Mouse (Mus musculus) midbrain, postnatal 0 days (tissue): ENCODE data around the gene Jpt1. TPM values are rescaled to one million over a fixed set of nuclear protein-coding genes. Genes with fewer than 3 reads are reported as not detected.
"Not testable (repeated sequence)": the region's sequence is repeated elsewhere in the genome, so short reads cannot be mapped to it uniquely, and the experiment has no call there.

Source experiments
- ATAC-seq: fragments of 200-750 bp; cut with Nextera tagmentation; 2 replicates; pipeline ENCODE4 v1.8.0; 2017; ENCODE audit warnings: moderate number of reproducible peaks, mild to moderate bottlenecking, moderate TSS enrichment, moderate library complexity; ENCODE audit not compliant: low FRiP score
- DNase-seq: peaks from one replicate; pipeline ENCODE4 v3.0.0-alpha.2; 2015; ENCODE audit warnings: low spot score
- H3K27ac ChIP-seq: fragments of 300-500 bp; sonication (generic); 2 replicates; pipeline ENCODE4 v1.5.1; 2014; ENCODE audit warnings: low read depth, mild to moderate bottlenecking, low read length, mixed read lengths
- H3K27me3 ChIP-seq: fragments of 300-500 bp; sonication (generic); 2 replicates; pipeline ENCODE4 v1.6.1; 2014; ENCODE audit warnings: low read length, control low read depth, mixed read lengths; ENCODE audit not compliant: insufficient read depth
- H3K36me3 ChIP-seq: fragments of 300-500 bp; sonication (generic); 2 replicates; pipeline ENCODE4 v1.6.1; 2014; ENCODE audit warnings: low read length, control low read depth, mixed read lengths; ENCODE audit not compliant: insufficient read depth
- H3K4me1 ChIP-seq: fragments of 300-500 bp; sonication (generic); 2 replicates; pipeline ENCODE4 v1.6.1; 2014; ENCODE audit warnings: mild to moderate bottlenecking, control low read depth, antibody characterized with exemption, low read length, mixed read lengths; ENCODE audit not compliant: insufficient read depth
- H3K4me2 ChIP-seq: fragments of 300-500 bp; sonication (generic); 2 replicates; pipeline ENCODE4 v1.6.1; 2014; ENCODE audit warnings: low read depth, mild to moderate bottlenecking, low read length, mixed read lengths; ENCODE audit not compliant: poor library complexity, severe bottlenecking
- H3K4me3 ChIP-seq: fragments of 300-500 bp; sonication (generic); 2 replicates; pipeline ENCODE4 v1.5.1; 2014; ENCODE audit warnings: low read depth, mild to moderate bottlenecking, low read length, moderate library complexity
- H3K9ac ChIP-seq: fragments of 300-500 bp; sonication (generic); replicated peaks from 2 replicates; pipeline ENCODE4 v1.6.1; 2014; ENCODE audit warnings: mild to moderate bottlenecking, low read length, moderate library complexity, mixed read lengths; ENCODE audit not compliant: poor library complexity, severe bottlenecking
- H3K9me3 ChIP-seq: fragments of 300-500 bp; sonication (generic); 2 replicates; pipeline ENCODE4 v1.6.1; 2016; ENCODE audit warnings: low read length, control low read depth
- CTCF ChIP-seq: IDR thresholded peaks from 2 replicates; pipeline ENCODE4 v1.5.1; 2016; ENCODE audit warnings: antibody characterized with exemption, mild to moderate bottlenecking
- WGBS: fragments of 180-500 bp; shearing (Covaris S2); extraction: QIAGEN DNeasy Blood & Tissue Kit; methylation state at CpG from one replicate; pipeline ENCODE4 v1.1.7; 2014; 5-methylcytosine and 5-hydroxymethylcytosine counted together
- polyA plus RNA-seq: library from polyadenylated mRNA; unstranded; fragments of >200 nt; fragmentation: Nextera tagmentation; extraction: Ambion mirVana; gene quantifications from 2 replicates; pipeline ENCODE4 v1.2.1, GENCODE M21; 2015
- total RNA-seq: library from RNA; depleted of rRNA; stranded (reverse); fragments of >200 nt; gene quantifications from 2 replicates; pipeline ENCODE4 v1.2.3, GENCODE M21; 2014

Gene Jpt1
- total and polyA plus RNA-seq, 2 experiments from 2014 or later: 744 to 1,259 TPM

DNA sequence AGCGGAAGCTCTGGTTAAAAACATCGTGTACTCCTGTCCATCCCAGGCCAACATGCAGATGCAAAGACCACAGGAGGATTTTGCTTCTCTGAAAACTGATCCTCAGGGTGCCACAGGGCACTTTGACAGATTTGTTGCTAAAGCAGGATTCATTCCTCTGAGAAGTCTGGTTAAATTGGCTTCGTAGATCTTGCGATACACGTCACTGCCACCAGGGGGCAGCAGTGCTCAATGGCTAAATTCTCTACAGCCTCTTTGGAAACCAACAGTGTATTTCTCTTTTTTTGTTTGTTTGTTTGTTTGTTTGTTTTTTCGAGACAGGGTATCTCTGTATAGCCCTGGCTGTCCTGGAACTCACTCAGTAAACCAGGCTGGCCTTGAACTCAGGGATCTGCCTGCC lies 30.5 kb downstream of the Jpt1 start:
- WGBS: 19% methylated on average over 6 of the region's 6 CpGs
- no peak overlapping the region for H3K4me3 ChIP-seq
- no peaks in the 10 kb centered on the region for H3K4me1 ChIP-seq
- DNase-seq (peak; percentile 82), ATAC-seq (no peak)
- H3K27me3 ChIP-seq: no peaks in the 10 kb centered on the region
- no peak overlapping the region for H3K9ac ChIP-seq
- peaks cover 7% of the 10 kb centered on the region for H3K36me3 ChIP-seq
- no peaks in the 10 kb centered on the region for H3K9me3 ChIP-seq
- H3K4me2 ChIP-seq: no peak overlapping the region
- TF ChIP-seq CTCF: peak; percentile 96
- no peak overlapping the region for H3K27ac ChIP-seq

DNA sequence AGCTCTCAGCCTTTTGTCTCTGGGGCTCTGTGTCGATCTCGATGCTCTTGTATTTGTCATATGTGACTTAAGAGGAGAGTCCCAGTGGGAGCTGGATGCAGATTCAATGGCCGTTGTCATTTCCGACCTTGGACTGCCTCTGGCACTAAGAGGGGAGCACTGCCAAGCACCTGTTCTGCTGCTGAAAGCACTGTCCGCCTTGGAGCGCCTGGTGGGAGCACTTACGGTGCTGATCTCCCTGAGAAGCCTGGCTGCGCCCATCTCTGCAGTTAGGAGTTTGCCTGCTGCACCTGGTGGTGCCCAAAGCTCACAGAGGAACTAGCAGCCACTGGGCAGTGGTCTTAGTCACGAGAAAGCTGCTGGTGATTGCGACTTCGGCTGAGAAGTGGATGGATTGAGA lies 30.9 kb downstream of the Jpt1 start:
- Histone ChIP-seq H3K4me1 (no peaks in the 10 kb centered on the region), H3K36me3 (0 out of 2 replicates have a peak, but pooled peaks cover 3% of the 10 kb centered on the region), H3K27me3 (no peaks in the 10 kb centered on the region), H3K27ac (no peak overlapping the region), H3K9me3 (no peaks in the 10 kb centered on the region), H3K4me3 (no peak overlapping the region), H3K9ac (no peak overlapping the region), H3K4me2 (no peak overlapping the region)
- no peak for ATAC-seq
- DNase-seq: no peak
- WGBS: 68% methylated on average over 11 of the region's 11 CpGs
- TF ChIP-seq CTCF: no peak

DNA sequence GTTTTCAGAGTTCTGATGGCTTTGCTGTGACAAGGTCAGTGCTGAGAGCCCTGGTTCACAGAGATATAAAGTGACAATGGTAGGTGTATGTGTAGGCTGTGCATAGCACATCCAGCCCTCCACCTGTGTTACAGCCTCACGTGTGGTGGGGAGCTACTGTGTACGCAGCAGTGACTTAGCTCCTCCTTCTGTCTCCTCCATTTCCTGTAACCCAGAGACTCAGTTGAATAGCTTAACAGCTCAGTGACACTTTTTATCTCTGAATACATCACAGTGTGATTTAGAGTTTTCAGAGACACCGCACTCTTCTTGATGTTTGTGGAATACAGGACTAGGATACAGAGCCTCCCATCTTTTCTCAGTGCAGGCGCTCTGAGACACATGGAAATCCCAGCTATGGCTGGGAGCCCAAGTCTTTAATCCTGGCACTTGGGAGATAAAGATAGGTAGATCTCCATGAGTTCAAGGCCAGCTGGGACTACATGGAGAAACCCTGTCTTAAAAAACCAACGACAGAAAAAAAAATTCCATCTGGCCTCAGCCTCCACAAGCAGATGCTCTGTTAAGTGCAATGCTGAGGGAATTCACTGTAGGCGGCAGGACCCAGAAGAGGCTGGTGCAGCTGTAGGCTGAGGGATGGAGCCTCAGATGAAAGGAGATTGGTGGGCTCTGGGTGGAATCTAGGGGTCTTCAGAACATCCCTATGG lies 32.5 kb downstream of the Jpt1 start:
- no peaks in the 10 kb centered on the region for H3K27me3 ChIP-seq
- no peak for ATAC-seq
- DNase-seq: no peak
- H3K36me3 ChIP-seq: 0 out of 2 replicates have a peak, but pooled peaks cover 3% of the 10 kb centered on the region
- WGBS: 87% methylated on average over 6 of the region's 6 CpGs
- no peak overlapping the region for H3K4me2 ChIP-seq
- H3K9ac ChIP-seq: no peak overlapping the region
- no peak overlapping the region for H3K4me3 ChIP-seq
- no peaks in the 10 kb centered on the region for H3K9me3 ChIP-seq
- H3K4me1 ChIP-seq: no peaks in the 10 kb centered on the region; the same call in 1 of the 2 replicates
- no peak for TF ChIP-seq CTCF
- H3K27ac ChIP-seq: no peak overlapping the region

DNA sequence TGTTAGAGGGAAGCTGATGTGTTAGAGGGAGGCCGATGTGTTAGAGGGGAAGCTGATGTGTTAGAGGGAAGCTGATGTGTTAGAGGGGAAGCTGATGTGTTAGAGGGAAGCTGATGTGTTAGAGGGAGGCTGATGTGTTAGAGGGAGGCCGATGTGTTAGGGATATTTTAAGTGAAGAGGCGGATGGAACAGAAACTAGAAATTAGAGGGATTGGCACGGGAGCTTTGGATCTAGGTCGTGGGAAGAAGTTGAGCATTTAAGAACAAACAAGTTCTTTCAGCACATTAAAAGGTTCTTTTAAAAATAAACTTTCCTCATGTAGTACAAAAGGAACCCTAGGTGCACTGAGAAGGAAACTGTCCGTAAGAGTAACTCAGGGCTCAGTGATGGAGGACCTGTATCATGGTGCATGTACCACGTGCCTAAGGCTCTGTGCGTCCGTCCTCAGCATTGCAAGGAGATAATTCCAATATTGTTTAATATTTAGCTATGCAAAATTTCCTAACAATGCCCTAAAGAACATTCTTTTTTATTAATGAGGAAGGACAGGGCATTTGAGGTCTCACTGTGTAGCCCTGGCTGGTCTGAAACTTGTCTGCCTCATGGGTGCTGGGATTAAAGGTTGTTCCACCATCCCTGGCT lies 35.8 kb downstream of the Jpt1 start:
- H3K27me3 ChIP-seq: no peaks in the 10 kb centered on the region
- no peak for TF ChIP-seq CTCF
- DNase-seq (no peak), ATAC-seq (no peak)
- WGBS: 91% methylated on average over 9 of the region's 9 CpGs
- H3K36me3 ChIP-seq: no peaks in the 10 kb centered on the region
- H3K9ac ChIP-seq: no peak overlapping the region
- H3K4me3 ChIP-seq: no peak overlapping the region
- H3K27ac ChIP-seq: no peak overlapping the region
- H3K4me2 ChIP-seq: no peak overlapping the region
- no peaks in the 10 kb centered on the region for H3K9me3 ChIP-seq
- H3K4me1 ChIP-seq: peaks cover 5% of the 10 kb centered on the region; the same call in 1 of the 2 replicates

DNA sequence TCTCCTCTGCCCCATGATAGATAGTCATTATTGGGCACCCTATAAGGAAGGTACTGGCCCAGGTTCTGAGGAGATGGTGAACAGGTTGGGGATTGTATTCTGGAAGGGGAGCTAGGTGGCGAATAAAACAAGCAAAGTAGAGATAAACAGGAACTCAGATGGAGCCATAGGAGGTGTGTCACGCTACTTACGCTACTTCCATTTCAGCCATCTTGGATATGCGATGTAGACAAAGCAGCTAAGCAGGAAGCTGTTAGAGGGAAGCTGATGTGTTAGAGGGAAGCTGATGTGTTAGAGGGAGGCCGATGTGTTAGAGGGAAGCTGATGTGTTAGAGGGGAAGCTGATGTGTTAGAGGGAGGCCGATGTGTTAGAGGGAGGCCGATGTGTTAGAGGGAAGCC lies 36.8 kb downstream of the Jpt1 start:
- not testable (repeated sequence) for H3K4me3 ChIP-seq, H3K9me3 ChIP-seq, H3K4me1 ChIP-seq, H3K36me3 ChIP-seq, H3K27me3 ChIP-seq, DNase-seq, ATAC-seq, H3K27ac ChIP-seq
- peak overlapping the region; percentile 19; the same call in 1 of the 2 replicates for H3K9ac ChIP-seq
- 0 out of 2 replicates have a peak overlapping the region, but pooled peaks have one; percentile 87 for H3K4me2 ChIP-seq
- 86% methylated on average over 7 of the region's 7 CpGs for WGBS

DNA sequence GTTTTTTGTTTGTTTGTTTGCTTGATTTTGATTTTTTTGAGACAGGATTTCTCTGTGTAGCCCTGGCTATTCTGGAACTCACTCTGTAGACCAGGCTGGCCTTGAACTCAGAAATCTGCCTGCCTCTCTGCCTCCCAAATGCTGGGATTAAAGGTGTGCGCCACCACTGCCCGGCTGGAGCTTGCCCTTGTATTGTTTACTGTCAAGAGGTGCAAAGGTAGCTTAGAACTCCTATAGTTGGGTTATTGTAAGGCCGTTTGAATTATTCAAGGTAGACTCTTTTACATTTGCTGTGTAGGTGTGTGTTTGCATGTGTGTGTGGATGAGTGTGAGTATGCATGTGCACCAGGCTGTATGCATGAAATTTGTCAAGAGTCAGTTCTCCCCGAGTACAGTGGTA lies 37.6 kb downstream of the Jpt1 start:
- H3K36me3 ChIP-seq, DNase-seq, H3K9ac ChIP-seq, ATAC-seq, H3K27me3 ChIP-seq, H3K4me1 ChIP-seq, H3K9me3 ChIP-seq, H3K27ac ChIP-seq: not testable (repeated sequence)
- WGBS: 80% methylated on average over 4 of the region's 4 CpGs
- Histone ChIP-seq H3K4me3 (peak overlapping the region; percentile 83; the same call in 1 of the 2 replicates), H3K4me2 (peak overlapping the region; percentile 87)
